Mouse (Mus musculus): ENCODE data around the gene Sun5.

Sun5 gene

DNA sequence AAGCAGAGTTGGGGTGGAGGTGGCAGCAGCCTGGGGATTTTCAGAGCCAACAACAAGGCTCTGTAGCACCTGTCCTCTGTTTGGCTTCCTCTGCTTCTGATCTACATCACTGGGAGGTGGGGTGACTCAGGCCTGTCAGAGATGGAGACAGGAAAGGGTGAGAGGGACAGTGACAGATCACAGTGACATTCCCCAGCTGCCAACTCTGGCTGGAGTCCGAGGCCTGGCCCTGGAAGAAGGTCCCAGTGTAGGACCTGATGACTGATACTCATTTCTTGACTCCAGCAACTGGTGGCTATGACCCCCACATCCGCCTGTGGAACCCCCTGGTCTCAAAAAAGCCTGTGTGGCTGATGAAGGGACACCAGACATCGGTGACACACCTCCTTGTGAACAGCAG lies 61.0 kb downstream of the Sun5 start:
- DNase-seq (ENCODE audit: inconsistent ontology term) = no peak

DNA sequence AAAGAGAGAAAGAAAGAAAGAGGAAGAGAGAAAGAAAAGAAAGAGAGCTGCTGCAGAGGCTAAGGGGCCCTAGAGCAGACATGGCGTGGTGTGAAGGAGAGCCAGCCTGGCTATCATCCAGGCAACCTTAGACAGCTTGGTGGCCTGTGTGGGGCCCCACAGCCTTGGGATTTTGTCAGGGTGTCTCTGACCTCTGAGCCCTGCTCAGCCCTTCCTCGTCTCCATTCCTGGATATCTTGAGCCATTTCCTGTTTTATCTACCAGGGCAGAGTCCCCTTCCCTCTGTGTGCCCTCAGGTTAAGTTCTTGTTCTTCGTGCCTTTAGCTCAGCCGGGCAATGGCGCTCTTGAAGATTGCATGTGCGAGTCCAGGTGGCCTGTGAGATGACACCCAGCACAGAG lies 62.0 kb downstream of the Sun5 start:
- DNase-seq (ENCODE audit: inconsistent ontology term) = no peak

DNA sequence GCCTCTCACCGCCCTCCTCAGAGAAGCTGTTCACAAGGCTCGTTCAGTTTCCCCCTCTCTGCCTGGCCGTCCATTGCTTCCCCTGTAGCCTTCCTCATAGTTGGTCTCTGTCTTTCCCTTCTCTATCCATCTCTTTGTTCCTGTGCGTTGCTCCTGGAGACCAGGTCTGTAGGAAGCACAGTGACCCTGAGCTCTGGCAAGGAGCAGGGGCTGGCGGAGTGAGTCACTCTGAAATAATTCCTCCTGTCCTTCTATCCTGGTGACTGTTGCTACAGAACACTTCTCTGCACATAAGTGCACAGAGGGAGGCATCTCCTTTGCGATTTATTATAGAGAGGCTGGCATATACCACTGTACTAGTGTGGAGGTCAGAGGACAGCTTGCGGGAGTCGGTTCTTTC lies 62.7 kb downstream of the Sun5 start:
- peak; percentile 50 for DNase-seq (ENCODE audit: inconsistent ontology term)

DNA sequence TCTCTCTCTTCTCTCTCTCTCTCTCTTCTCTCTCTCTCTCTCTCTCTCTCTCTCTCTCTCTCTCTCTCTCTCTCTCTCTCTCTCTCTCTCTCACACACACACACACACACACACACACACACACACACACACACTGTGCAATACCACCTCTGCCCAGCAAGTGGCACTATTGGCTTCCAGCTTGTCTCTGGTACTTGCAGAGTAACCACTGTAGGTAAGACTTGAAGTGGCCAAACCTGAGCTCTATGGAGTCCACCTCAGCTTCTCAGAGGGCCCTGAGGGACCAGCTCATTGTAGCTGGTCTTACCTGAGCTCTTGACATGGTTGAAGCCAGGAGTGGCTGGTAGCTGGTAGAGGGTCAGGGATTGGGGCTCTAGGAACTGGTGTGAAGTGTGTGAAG lies 63.4 kb downstream of the Sun5 start:
- DNase-seq (ENCODE audit: inconsistent ontology term) = peak; percentile 37

Data from Muller cell, postnatal 12 days (primary cell).